Mouse (Mus musculus) neural tube, embryonic 15.5 days (tissue): ENCODE measurements around the gene Golm1. TPM values are rescaled to one million over a fixed set of nuclear protein-coding genes. Genes with fewer than 3 reads are reported as not detected.
A peak's percentile ranks its signal among the peaks of the same experiment; 100 is the strongest.

ENCODE experiments used
- ATAC-seq: fragments of 200-750 bp; cut with Nextera tagmentation; 2 replicates; pipeline ENCODE4 v1.8.0; 2017; ENCODE audit warnings: mild to moderate bottlenecking, moderate TSS enrichment, moderate library complexity; ENCODE audit not compliant: low FRiP score
- H3K27ac ChIP-seq: fragments of 300-500 bp; sonication (generic); replicated peaks from 2 replicates; pipeline ENCODE4 v1.5.1; 2015; ENCODE audit warnings: mild to moderate bottlenecking, inconsistent platforms
- H3K27me3 ChIP-seq: fragments of 300-500 bp; sonication (generic); replicated peaks from 2 replicates; pipeline ENCODE4 v1.6.1; 2015; ENCODE audit warnings: inconsistent platforms
- H3K36me3 ChIP-seq: fragments of 300-500 bp; sonication (generic); 2 replicates; pipeline ENCODE4 v1.6.1; 2015; ENCODE audit warnings: inconsistent platforms
- H3K4me1 ChIP-seq: fragments of 300-500 bp; sonication (generic); 2 replicates; pipeline ENCODE4 v1.6.1; 2015; ENCODE audit warnings: inconsistent platforms
- H3K4me2 ChIP-seq: fragments of 300-500 bp; sonication (generic); 2 replicates; pipeline ENCODE4 v1.6.1; 2015; ENCODE audit warnings: inconsistent platforms, mild to moderate bottlenecking, moderate library complexity
- H3K4me3 ChIP-seq: fragments of 300-500 bp; sonication (generic); replicated peaks from 2 replicates; pipeline ENCODE4 v1.5.1; 2015; ENCODE audit warnings: mild to moderate bottlenecking, inconsistent platforms
- H3K9ac ChIP-seq: fragments of 300-500 bp; sonication (generic); replicated peaks from 2 replicates; pipeline ENCODE4 v1.6.1; 2015; ENCODE audit warnings: mild to moderate bottlenecking, inconsistent platforms
- H3K9me3 ChIP-seq: fragments of 300-500 bp; sonication (generic); replicated peaks from 2 replicates; pipeline ENCODE4 v1.6.1; 2016; ENCODE audit warnings: inconsistent platforms
- WGBS: fragments of 180-500 bp; shearing (Covaris S2); methylation state at CpG from one replicate; pipeline ENCODE4 v1.1.7; 2015; ENCODE audit warnings: mixed read lengths; 5-methylcytosine and 5-hydroxymethylcytosine counted together
- polyA plus RNA-seq: library from polyadenylated mRNA; unstranded; fragments of >200 nt; fragmentation: Nextera tagmentation; extraction: Ambion mirVana; gene quantifications from 2 replicates; pipeline ENCODE4 v1.2.1, GENCODE M21; 2015

Gene Golm1
- polyA plus RNA-seq, 1 experiment from 2014 or later = 19.1 TPM

DNA sequence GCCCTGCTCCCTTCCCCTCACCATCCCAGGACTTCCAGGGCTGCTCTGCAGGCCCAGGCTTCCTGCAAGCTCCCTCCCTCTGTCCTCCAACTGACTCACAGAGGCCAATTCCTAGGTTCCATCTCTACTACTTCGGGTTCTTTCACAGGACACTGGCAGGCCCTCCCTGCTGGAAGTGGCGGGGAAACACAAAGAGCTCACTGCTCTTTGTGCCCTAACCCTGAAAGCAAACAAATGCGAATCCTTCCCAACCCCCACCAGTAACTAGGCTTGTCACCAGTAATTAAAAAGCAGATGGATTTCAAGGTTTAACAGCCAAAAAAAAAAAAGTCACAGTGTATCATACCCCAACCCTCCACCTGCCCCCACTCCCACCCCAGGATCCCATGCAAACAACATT is 1.4 kb downstream of the Golm1 start:
- 2% methylated on average over 3 of the region's 3 CpGs for WGBS
- peak overlapping the region; percentile 54 for H3K27ac ChIP-seq

DNA sequence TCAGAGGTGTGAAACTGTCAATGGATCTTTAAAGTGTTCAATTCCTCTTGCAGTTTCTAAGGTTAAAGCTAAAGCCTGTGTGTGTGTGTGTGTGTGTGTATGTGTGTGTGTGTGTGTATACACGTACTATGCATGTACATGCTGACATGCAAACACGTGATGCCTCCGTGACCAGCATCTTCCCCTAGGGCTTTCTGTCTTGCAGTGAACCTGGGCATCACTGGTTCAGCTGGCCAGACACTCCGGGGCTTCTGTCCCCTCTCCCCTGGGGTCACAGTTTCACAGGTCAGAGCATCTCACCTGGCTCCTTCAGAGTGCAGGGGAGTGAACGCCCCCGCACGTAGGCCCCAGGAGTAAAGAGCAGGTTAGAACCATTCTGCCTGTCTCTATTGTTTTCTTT is 2.0 kb downstream of the Golm1 start:
- H3K27ac ChIP-seq = no peak overlapping the region
- no peak for ATAC-seq
- H3K9ac ChIP-seq = no peak overlapping the region
- peaks cover 26% of the 10 kb centered on the region for H3K4me1 ChIP-seq
- H3K27me3 ChIP-seq = no peaks in the 10 kb centered on the region
- no peaks in the 10 kb centered on the region for H3K9me3 ChIP-seq
- H3K4me3 ChIP-seq = no peak overlapping the region
- H3K36me3 ChIP-seq = no peaks in the 10 kb centered on the region
- H3K4me2 ChIP-seq = peak overlapping the region; percentile 79
- WGBS = 19% methylated on average over 7 of the region's 7 CpGs

More for the DNA sequence above, 1.4 kb downstream of the Golm1 start:
- peak overlapping the region; percentile 84 for H3K4me3 ChIP-seq
- no peaks in the 10 kb centered on the region for H3K9me3 ChIP-seq
- peaks cover 26% of the 10 kb centered on the region for H3K4me1 ChIP-seq
- H3K27me3 ChIP-seq = no peaks in the 10 kb centered on the region
- H3K4me2 ChIP-seq = peak overlapping the region; percentile 79
- no peak for ATAC-seq
- H3K36me3 ChIP-seq = no peaks in the 10 kb centered on the region
- 0 out of 2 replicates have a peak overlapping the region, but pooled peaks have one; percentile 17 for H3K9ac ChIP-seq

DNA sequence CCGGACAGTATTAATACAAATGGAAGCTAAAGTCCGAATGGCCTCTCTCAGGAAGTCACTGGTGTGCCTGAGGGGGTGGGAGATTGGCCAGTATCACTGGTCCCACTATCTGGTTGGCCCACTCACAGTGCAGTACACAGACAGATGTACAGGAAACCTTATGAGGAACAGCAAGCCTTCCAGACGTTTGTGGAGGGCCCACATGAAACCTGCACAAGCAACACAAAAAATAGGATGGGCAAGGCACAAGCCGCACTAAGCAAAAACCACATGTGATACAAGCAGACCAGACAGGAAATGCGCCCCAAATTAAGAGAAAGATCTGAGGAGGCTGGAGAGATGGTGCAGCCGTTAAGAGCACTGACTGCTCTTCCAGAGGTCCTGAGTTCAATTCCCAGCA is 3.4 kb downstream of the Golm1 start:
- Histone ChIP-seq H3K27me3 (no peaks in the 10 kb centered on the region), H3K4me3 (no peak overlapping the region), H3K4me2 (no peak overlapping the region), H3K9me3 (no peaks in the 10 kb centered on the region), H3K27ac (no peak overlapping the region), H3K9ac (no peak overlapping the region), H3K36me3 (no peaks in the 10 kb centered on the region), H3K4me1 (peaks cover 30% of the 10 kb centered on the region)
- ATAC-seq = no peak
- 54% methylated on average over 6 of the region's 6 CpGs for WGBS

GRCm38 (mm10) chr13:59671521-59671920 is 4.1 kb downstream of the Golm1 start:
- Histone ChIP-seq H3K4me2 (no peak overlapping the region), H3K4me3 (no peak overlapping the region), H3K27me3 (no peaks in the 10 kb centered on the region), H3K36me3 (no peaks in the 10 kb centered on the region), H3K27ac (no peak overlapping the region), H3K9ac (no peak overlapping the region), H3K9me3 (no peaks in the 10 kb centered on the region), H3K4me1 (peaks cover 30% of the 10 kb centered on the region)
- WGBS = 62% methylated on average over 2 of the region's 2 CpGs
- no peak for ATAC-seq

GRCm38 (mm10) chr13:59669946-59670345 is 5.7 kb downstream of the Golm1 start:
- Histone ChIP-seq H3K4me3 (no peak overlapping the region), H3K4me2 (no peak overlapping the region), H3K27ac (no peak overlapping the region), H3K9me3 (no peaks in the 10 kb centered on the region), H3K27me3 (no peaks in the 10 kb centered on the region), H3K4me1 (peaks cover 30% of the 10 kb centered on the region), H3K9ac (no peak overlapping the region), H3K36me3 (no peaks in the 10 kb centered on the region; the same call in 1 of the 2 replicates)
- no peak for ATAC-seq
- WGBS = 71% methylated on average over 10 of the region's 10 CpGs

DNA sequence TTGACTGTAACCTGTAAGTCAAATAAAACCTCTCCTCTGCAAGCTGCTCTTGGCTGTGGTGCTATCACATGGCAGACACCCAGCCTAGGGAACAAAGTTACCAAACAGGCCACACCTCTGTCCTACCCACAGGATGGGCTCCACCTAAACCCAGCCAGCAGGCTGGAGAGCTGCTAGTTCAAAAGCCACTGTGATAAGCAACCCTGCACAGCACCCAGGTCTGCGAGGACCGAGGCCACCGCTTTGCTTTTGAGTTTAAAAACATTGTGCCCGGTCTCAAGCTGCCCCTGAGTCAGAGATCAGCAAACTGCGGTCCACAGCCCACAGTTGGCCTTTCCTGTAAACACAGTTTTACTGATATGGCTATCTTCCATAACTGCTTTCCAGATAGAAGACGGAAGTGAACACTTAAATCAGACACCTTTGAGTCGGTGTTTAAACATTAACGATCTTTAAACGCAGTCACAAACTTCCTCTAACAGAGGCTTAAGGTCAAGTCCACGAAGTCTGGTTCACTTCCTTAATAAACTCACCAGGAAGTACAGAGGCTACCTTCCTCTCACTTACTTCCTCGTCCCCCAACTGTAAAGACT is 7.0 kb downstream of the Golm1 start:
- Histone ChIP-seq H3K4me3 (no peak overlapping the region), H3K9ac (no peak overlapping the region), H3K9me3 (no peaks in the 10 kb centered on the region), H3K4me2 (no peak overlapping the region), H3K27ac (peak overlapping the region; percentile 51; the same call in 1 of the 2 replicates), H3K36me3 (peaks cover 6% of the 10 kb centered on the region), H3K4me1 (peaks cover 18% of the 10 kb centered on the region), H3K27me3 (no peaks in the 10 kb centered on the region)
- no peak for ATAC-seq
- 83% methylated on average over 11 of the region's 11 CpGs for WGBS

DNA sequence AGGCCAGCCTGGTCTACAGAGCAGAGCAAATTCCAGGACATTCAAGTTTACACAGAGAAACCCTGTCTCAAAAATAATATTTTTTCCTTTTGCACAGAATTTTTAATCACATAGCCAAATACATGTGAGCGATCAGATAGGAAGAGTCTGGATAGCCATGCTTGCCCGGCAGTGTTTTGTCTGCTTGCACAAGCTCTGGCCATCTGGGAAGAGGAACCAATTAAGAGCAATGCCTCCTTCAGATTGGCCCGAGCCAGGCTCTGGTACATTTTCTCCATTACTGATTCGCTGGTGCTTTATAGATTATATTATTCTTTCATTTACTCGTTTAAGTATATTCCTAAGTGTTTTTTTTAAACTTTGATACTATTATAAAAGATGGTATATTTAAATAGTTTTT is 7.8 kb downstream of the Golm1 start:
- Histone ChIP-seq H3K9me3 (no peaks in the 10 kb centered on the region), H3K4me2 (no peak overlapping the region), H3K9ac (no peak overlapping the region), H3K4me1 (peaks cover 13% of the 10 kb centered on the region; the same call in 1 of the 2 replicates), H3K27ac (no peak overlapping the region), H3K27me3 (no peaks in the 10 kb centered on the region), H3K36me3 (peaks cover 10% of the 10 kb centered on the region), H3K4me3 (no peak overlapping the region)
- WGBS = 78% methylated on average over 5 of the region's 5 CpGs
- no peak for ATAC-seq

- H3K9me3 ChIP-seq = no peaks in the 10 kb centered on the region
- no peak overlapping the region for H3K4me3 ChIP-seq
- no peak overlapping the region for H3K27ac ChIP-seq
- H3K4me2 ChIP-seq = no peak overlapping the region
- no peaks in the 10 kb centered on the region for H3K27me3 ChIP-seq
- 95% methylated on average over 19 of the region's 19 CpGs for WGBS
- ATAC-seq = no peak
- H3K9ac ChIP-seq = no peak overlapping the region
- H3K36me3 ChIP-seq = peaks cover 10% of the 10 kb centered on the region
- peaks cover 3% of the 10 kb centered on the region; the same call in 1 of the 2 replicates for H3K4me1 ChIP-seq
Measured at GRCm38 (mm10) chr13:59663939-59664712, 11.5 kb downstream of the Golm1 start.

GRCm38 (mm10) chr13:59661966-59662365 is 13.6 kb downstream of the Golm1 start:
- 94% methylated on average over 12 of the region's 12 CpGs for WGBS
- Histone ChIP-seq H3K4me1 (peaks cover 5% of the 10 kb centered on the region), H3K27ac (no peak overlapping the region), H3K9me3 (no peaks in the 10 kb centered on the region), H3K36me3 (peaks cover 10% of the 10 kb centered on the region), H3K4me3 (no peak overlapping the region), H3K9ac (no peak overlapping the region), H3K27me3 (no peaks in the 10 kb centered on the region), H3K4me2 (no peak overlapping the region)
- no peak for ATAC-seq

- H3K9me3 ChIP-seq = no peaks in the 10 kb centered on the region
- no peaks in the 10 kb centered on the region for H3K27me3 ChIP-seq
- 91% methylated on average over 8 of the region's 8 CpGs for WGBS
- H3K4me1 ChIP-seq = peaks cover 10% of the 10 kb centered on the region
- ATAC-seq = no peak
- H3K4me3 ChIP-seq = no peak overlapping the region
- no peak overlapping the region for H3K9ac ChIP-seq
- peaks cover 10% of the 10 kb centered on the region for H3K36me3 ChIP-seq
- no peak overlapping the region for H3K27ac ChIP-seq
- H3K4me2 ChIP-seq = no peak overlapping the region
Measured at GRCm38 (mm10) chr13:59661387-59661786, 14.2 kb downstream of the Golm1 start.

GRCm38 (mm10) chr13:59660371-59660770 is 15.2 kb downstream of the Golm1 start:
- Histone ChIP-seq H3K9me3 (no peaks in the 10 kb centered on the region), H3K27me3 (no peaks in the 10 kb centered on the region), H3K27ac (no peak overlapping the region), H3K4me3 (no peak overlapping the region), H3K36me3 (peaks cover 10% of the 10 kb centered on the region), H3K4me1 (peaks cover 10% of the 10 kb centered on the region), H3K4me2 (no peak overlapping the region), H3K9ac (no peak overlapping the region)
- 98% methylated on average over 3 of the region's 3 CpGs for WGBS
- ATAC-seq = no peak

- Histone ChIP-seq H3K4me3 (no peak overlapping the region), H3K4me1 (peaks cover 18% of the 10 kb centered on the region), H3K27ac (no peak overlapping the region), H3K9me3 (no peaks in the 10 kb centered on the region), H3K27me3 (no peaks in the 10 kb centered on the region), H3K36me3 (no peaks in the 10 kb centered on the region), H3K4me2 (no peak overlapping the region), H3K9ac (no peak overlapping the region)
- 74% methylated on average over 5 of the region's 5 CpGs for WGBS
- ATAC-seq = no peak
Measured at GRCm38 (mm10) chr13:59657781-59658180, 17.8 kb downstream of the Golm1 start.
